Mouse (Mus musculus) erythroblast, adult 5-6 weeks (primary cell): Measurements from ENCODE around the gene Syngr2. TPM values are rescaled to one million over a fixed set of nuclear protein-coding genes. Genes with fewer than 3 reads are reported as not detected.

Source experiments
- ATAC-seq: replicated peaks from 2 replicates; pipeline ENCODE4 v1.8.0; 2016; ENCODE audit warnings: moderate number of reproducible peaks, mild to moderate bottlenecking, moderate TSS enrichment, inconsistent platforms; ENCODE audit not compliant: poor library complexity, low FRiP score, severe bottlenecking
- total RNA-seq, 2 experiments: library from RNA; stranded (forward) in 1 of 2; stranded (reverse) in 1 of 2; fragments of 150-400 nt in 1 of 2; fragments of 200-764, 138-1000 nt in 1 of 2; gene quantifications; 2 replicates each; pipeline versions ENCODE4 v1.2.3 to v1.2.4; 2015 to 2017; ENCODE audit warnings: low replicate concordance in 2 of 2

The Syngr2 gene
- total RNA-seq, 2 experiments from 2014 or later: 46.5 to 77.2 TPM

DNA sequence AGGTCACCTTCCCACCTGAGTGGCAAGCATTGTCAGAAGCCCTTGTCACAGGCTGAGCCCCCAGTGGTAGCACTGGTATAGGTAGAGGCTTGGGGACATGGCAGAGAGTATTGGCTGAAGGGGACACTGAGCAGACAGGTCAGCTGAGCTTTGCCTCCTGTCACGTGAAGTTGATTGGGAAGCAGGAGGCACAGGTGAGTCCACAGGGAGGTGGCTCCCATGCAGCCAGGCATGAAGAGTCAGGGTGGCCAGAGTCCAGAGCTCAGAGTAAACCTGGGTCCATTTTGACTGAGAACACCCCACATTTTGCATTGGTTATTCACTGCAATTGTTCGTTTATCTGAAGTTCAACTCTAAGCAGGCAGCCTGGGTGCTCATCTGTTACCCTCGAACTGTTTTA, 43.4 kb downstream of the Syngr2 start:
- no peak for ATAC-seq

DNA sequence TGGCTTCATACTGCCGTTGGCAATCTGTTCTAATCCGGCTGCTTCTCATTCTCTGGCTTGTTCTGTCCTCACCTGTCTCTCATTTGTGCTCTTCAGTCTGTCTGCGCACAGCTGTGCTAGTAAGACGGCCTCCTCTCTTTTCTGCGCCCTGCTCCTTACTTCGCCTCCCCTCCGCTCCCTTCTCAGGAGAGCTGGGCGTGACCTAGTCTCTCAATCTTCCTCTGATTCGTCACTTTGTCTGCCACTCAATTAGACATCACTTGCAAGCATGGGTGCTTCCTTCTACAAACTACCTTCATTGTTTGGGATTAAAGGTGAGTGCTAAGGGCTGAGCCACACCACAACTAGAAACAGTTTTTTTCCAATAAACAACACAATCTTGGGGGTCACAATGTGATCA, 44.8 kb downstream of the Syngr2 start:
- no peak for ATAC-seq

DNA sequence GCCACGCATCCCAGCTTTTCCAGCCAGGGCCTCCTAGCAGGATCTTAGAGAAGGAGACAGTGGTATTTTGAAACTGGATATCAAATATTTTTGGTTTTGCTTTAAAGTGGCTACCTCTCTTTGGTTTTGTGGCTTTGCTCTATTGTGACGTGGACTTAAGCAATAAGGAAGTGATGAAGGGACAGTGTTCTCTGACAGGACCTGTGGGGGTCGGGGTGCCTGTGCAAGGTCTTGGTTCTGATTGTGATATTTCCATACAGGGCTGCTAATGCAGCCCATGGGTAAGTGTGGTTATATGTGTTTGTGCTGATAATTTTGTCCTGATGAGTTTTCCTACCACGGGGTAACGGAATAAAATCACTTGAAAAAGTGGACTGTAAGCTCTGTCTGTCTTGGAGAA, 45.9 kb downstream of the Syngr2 start:
- ATAC-seq: no peak

DNA sequence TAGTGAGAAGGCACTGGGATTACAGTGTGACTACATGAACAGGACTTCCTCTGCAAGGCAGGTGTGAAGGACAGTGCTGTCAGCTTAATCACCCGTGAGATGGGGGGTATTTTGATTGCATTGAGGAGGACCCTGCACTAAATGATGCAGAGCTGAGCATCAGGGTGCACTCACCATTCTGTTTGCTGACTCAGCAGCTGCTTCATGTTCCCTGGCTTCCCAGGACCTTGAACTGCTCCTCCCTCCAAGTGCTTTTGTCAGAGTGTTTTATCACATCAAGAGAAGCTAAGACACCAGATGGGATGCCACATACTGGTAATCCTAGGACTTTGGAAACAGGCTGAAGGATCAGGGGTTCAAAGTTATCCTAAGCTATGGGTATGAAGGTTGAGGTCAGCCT, 46.5 kb downstream of the Syngr2 start:
- ATAC-seq: no peak

DNA sequence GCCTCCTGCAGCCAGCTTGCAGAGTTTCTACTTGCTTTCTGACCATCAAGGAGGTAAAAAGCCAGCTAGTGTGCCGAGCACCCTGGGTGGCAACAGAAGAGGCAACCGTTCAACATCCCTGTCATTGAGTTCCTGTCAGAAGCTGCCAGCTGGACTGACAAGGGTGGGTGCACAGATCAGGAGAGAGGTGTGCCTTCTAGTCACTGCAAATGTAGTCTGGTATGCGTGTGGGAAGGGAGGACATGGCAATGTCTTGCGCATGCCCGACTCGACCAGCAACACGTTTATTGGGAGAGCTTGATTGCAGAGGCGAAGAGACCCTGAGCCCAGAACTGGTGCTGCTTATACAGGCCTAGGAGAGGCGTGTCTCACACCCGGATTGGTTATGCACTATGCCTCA, 48.0 kb downstream of the Syngr2 start:
- no peak for ATAC-seq

DNA sequence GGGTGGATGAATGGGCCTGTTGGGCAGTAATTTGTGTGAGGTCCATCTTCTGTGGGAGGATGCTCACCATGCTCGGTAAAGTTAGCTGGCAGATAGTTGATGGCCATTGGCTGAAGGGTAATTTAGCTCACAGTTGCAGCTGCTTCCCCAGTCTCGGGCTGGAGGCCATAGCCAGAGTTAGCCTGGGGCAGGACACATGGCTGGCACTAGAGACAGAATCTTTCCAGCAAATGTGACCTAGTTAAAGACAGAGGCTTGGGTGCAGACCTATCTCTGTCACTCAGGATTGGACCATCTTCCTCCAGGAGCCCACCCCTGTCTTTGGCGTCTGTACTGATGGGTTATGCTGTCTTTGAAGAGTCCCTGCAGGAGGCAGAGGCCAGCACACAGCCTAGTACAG, 48.9 kb downstream of the Syngr2 start:
- ATAC-seq: no peak

DNA sequence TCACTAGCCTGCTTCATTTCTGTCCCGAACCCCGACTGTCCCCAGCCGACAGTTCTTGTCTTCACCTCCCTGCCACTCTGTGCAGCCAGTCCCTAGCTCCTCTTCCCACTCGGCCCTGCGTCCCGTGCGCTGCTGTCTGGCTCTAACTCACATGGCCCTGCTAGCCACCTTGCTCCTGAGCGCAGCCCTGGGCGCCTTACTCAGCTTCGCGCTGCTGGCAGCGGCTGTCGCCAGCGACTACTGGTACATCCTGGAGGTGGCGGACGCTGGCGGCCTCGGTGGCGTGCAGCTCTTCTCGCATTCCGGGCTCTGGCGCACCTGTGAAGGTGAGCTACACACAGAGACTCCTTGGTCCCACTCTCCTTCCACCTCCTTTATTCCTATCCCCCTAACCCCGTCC, 51.1 kb downstream of the Syngr2 start, which contains the start of gene Tmem235:
Gene Tmem235, plus strand, starts transcription at position 152 of the 400 bp plus-strand sequence.
- no peak for ATAC-seq

DNA sequence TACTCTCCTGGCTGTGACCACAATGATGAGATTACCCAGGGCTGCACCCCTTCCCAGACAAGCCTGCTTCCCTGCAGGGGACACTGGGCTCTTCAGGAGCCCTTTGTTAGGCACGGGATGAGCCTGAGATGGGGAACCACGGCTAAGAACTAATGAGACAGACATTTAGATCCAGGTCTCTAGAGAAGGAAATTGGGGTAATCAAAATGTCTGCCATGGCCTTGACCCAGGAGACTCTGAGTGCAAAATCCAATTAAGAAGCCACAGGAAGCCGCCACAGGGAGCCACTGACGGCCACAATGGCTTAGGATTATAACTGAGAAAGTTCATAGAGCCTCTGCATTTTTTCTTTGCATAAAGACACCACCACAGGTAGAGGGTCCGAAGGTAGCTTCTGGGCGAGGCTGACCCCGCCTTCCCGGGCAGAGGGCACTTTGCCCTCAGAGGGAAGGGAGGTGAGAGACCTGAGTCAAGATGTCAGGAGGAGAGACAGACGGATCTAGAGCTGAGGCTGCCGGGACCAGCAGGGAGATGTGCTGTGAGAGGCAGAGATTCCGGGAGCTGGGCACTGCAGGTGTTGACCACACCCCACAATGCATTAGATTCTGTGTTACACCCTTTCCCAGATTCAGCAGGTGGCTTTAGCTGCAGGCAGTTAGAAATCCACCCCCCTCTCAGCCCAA, 53.8 kb downstream of the Syngr2 start:
- no peak for ATAC-seq

Other genes with a start within 250 kb of the Syngr2 start
- gene Tnrc6c, start 155.4 kb upstream of the Syngr2 start, total RNA-seq (2015; ENCODE audit: low replicate concordance): 5.6 and 6.9 TPM in 2 replicates
- 6.3 and 9.5 TPM in 2 replicates for gene Tnrc6c, start 155.4 kb upstream of the Syngr2 start, total RNA-seq (2017; ENCODE audit: low replicate concordance)
- gene Tmc8, start 27.6 kb upstream of the Syngr2 start, total RNA-seq (2015; ENCODE audit: low replicate concordance): 19.8 and 30.7 TPM in 2 replicates
- 30.9 and 33.7 TPM in 2 replicates for gene Tmc8, start 27.6 kb upstream of the Syngr2 start, total RNA-seq (2017; ENCODE audit: low replicate concordance)
- 199 and 257 TPM in 2 replicates for gene Tmc6, start 27.5 kb upstream of the Syngr2 start, total RNA-seq (2015; ENCODE audit: low replicate concordance)
- 83.1 and 204 TPM in 2 replicates for gene Tmc6, start 27.5 kb upstream of the Syngr2 start, total RNA-seq (2017; ENCODE audit: low replicate concordance)
- 12.7 and 28.6 TPM in 2 replicates for gene 6030468B19Rik, start 12.0 kb upstream of the Syngr2 start, total RNA-seq (2015; ENCODE audit: low replicate concordance)
- gene 6030468B19Rik, start 12.0 kb upstream of the Syngr2 start, total RNA-seq (2017; ENCODE audit: low replicate concordance): 10.6 and 16.1 TPM in 2 replicates
- 62.3 and 66.5 TPM in 2 replicates for gene Gm20708, start within 50 bp of the Syngr2 start, total RNA-seq (2015; ENCODE audit: low replicate concordance)
- 31.9 and 39.7 TPM in 2 replicates for gene Gm20708, start within 50 bp of the Syngr2 start, total RNA-seq (2017; ENCODE audit: low replicate concordance)
- 37.0 and 47.3 TPM in 2 replicates for gene Afmid, start 16.3 kb downstream of the Syngr2 start, total RNA-seq (2015; ENCODE audit: low replicate concordance)
- gene Afmid, start 16.3 kb downstream of the Syngr2 start, total RNA-seq (2017; ENCODE audit: low replicate concordance): 67.8 and 81.4 TPM in 2 replicates
- 89.2 and 89.4 TPM in 2 replicates for gene Tk1, start 16.4 kb downstream of the Syngr2 start, total RNA-seq (2015; ENCODE audit: low replicate concordance)
- 157 and 212 TPM in 2 replicates for gene Tk1, start 16.4 kb downstream of the Syngr2 start, total RNA-seq (2017; ENCODE audit: low replicate concordance)
- gene Birc5, start 39.6 kb downstream of the Syngr2 start, total RNA-seq (2015; ENCODE audit: low replicate concordance): 83.4 and 115 TPM in 2 replicates
- gene Birc5, start 39.6 kb downstream of the Syngr2 start, total RNA-seq (2017; ENCODE audit: low replicate concordance): 178 and 180 TPM in 2 replicates
- not detected in 2 replicates for gene Tmem235, start 51.1 kb downstream of the Syngr2 start, total RNA-seq (2015; ENCODE audit: low replicate concordance)
- not detected in 2 replicates for gene Tmem235, start 51.1 kb downstream of the Syngr2 start, total RNA-seq (2017; ENCODE audit: low replicate concordance)
- gene Tha1, start 63.8 kb downstream of the Syngr2 start, total RNA-seq (2015; ENCODE audit: low replicate concordance): not detected in 2 replicates
- gene Tha1, start 63.8 kb downstream of the Syngr2 start, total RNA-seq (2017; ENCODE audit: low replicate concordance): 1.6 TPM in 1 of 2 replicates, not detected in the other
- 0.19 and 0.42 TPM in 2 replicates for gene Socs3, start 160.4 kb downstream of the Syngr2 start, total RNA-seq (2015; ENCODE audit: low replicate concordance)
- 1.3 and 1.5 TPM in 2 replicates for gene Socs3, start 160.4 kb downstream of the Syngr2 start, total RNA-seq (2017; ENCODE audit: low replicate concordance)
- gene Pgs1, start 176.6 kb downstream of the Syngr2 start, total RNA-seq (2015; ENCODE audit: low replicate concordance): 9.2 and 14.6 TPM in 2 replicates
- gene Pgs1, start 176.6 kb downstream of the Syngr2 start, total RNA-seq (2017; ENCODE audit: low replicate concordance): 20.8 and 32.9 TPM in 2 replicates